Mouse (Mus musculus): ENCODE measurements around the gene Epn2.

DNA sequence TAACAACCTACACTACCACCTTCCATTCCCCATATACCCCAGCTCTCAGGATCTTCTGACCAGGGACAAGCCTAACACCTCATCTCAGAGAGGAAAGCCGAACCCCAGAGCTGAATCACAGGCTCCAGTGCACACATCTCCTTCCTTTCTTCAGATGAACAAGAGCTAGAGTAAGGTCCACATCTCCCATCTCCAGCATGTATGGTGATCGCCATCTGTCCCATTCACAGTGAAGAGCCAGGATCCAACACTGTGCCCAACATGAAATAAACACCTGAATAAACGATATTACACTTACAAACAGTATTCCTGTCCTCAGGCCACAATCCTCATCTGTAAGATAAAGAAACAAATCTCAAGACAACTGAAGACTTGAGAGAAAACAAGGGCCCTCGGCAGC lies 31.8 kb downstream of the Epn2 start:
- TF ChIP-seq CTCF (IDR thresholded peaks at IDR 0.05; ENCODE audit: low read depth, low read length) (no peak), POLR2A (IDR thresholded peaks at IDR 0.05; ENCODE audit: borderline replicate concordance, low read depth, low read length) (no peak)

Measured in bone marrow macrophage, adult 2 months (primary cell).